Mouse (Mus musculus) heart, postnatal 25 days (tissue): ENCODE data around the gene Ddx27. TPM values are rescaled to one million over a fixed set of nuclear protein-coding genes. Genes with fewer than 3 reads are reported as not detected.

Experiments used
- DNase-seq: peaks from one replicate; pipeline ENCODE4 v3.0.0; 2022; ENCODE audit warnings: low spot score
- intact Hi-C: fragments of 180-260 bp; cut with DNase I; formaldehyde crosslinking; loops from one replicate; pipeline ENCODE4 v1.15.1; 2025
- total RNA-seq, 2 experiments: library from RNA; stranded (reverse); gene quantifications; 2 replicates each; pipeline ENCODE4 v1.2.3; 2021

Gene Ddx27
- total RNA-seq, 2 experiments from 2014 or later = 10.0 to 11.3 TPM

DNA sequence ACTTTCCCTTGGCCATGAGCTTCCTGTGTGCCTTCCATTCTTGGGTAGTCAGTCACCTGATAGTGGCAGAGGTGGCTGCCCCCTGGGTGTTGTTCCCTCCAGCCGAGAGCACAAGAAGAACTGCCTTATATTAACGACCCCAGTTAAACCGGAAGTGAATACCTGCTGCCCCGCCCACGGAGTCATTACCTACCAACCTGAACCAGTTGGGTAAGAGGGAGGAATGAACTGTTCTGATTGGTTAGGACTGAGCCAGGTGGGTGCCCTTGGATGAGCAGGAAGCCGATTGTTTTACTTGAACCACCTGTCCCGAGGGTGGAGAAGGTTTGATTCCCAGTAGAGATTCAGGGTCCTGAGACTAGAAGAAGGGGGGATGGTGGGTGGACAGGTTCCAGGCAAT is 63.5 kb downstream of the Ddx27 start:
- no peak for DNase-seq
- intact Hi-C loops = no loop called here

GRCm38 (mm10) chr2:167078931-167079495 is 64.0 kb downstream of the Ddx27 start:
- no peak for DNase-seq
- intact Hi-C loops = no loop called here

GRCm38 (mm10) chr2:167079535-167080257 is 64.7 kb downstream of the Ddx27 start:
- intact Hi-C loops = no loop called here
- peak; percentile 47 for DNase-seq

DNA sequence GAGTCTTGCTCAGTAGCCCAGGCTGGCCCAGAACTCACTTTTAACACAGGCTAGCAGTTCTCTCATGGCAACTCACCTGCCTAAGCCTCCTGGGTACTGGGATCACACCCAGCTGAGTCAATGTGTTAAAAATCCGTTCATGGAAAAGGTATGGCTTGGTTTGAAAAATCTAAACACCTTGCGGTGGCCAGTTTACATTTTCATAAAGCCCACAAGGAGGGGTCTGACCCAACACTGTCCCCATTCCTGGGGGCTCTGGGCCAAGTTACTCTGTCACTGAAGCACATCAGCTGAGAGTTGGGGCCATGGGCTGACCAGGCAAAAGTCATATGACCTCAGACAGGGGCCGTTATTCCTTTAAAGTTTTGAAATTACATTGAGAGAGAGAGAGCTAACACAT is 65.4 kb downstream of the Ddx27 start:
- no peak for DNase-seq
- intact Hi-C loops = no loop called here

DNA sequence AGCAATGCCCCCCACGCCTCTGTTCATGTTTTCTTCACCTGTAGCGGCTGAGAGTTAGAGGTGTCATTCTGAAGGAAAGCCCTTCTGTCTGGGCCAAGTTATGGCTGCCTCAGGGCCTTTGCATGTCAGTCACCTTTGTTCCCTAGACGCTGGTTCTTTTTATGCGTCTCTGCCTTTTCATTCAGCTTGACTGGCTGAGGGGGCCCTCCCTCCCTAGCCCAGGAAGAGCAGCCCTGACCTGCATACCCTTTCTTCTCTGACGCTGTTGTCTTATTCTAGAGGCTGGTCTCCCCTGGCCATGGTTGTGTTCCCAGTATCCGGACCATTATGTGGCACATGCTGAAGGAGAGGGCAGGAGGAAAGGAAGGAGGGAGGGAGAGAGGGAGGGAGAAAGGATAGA is 66.1 kb downstream of the Ddx27 start:
- no peak for DNase-seq
- intact Hi-C loops = no loop called here

DNA sequence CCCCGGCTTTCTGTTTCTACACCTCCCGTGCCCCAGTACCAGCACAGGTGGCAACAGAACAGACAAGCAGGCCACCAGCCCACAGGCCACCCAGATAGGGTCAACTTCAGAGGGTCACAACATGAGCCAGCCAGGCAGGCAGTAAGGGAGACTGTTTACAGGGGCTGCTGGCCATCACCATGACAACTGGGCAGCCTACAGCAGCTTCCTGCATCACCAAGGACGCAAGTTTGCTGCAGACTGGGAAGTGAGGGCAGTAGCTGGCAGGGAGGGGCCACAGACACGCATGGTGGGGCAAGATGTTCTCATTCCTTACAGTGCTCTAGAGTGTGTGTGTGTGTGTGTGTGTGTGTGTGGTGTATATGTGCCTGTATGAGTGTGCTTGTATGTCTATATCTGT is 66.6 kb downstream of the Ddx27 start:
- no peak for DNase-seq
- intact Hi-C loops = no loop called here

Other genes starting within 250 kb of the Ddx27 start
- gene Trp53rkb, start 222.7 kb upstream of the Ddx27 start, total RNA-seq = 1 to 10 TPM; 2.3 to 3.7 TPM
- gene Arfgef2, start 209.6 kb upstream of the Ddx27 start, total RNA-seq = 10 to 100 TPM; 42.6 to 43.8 TPM
- 10 to 100 TPM; 39.2 to 41.2 TPM for gene Cse1l, start 109.2 kb upstream of the Ddx27 start, total RNA-seq
- gene Stau1, start 18.9 kb upstream of the Ddx27 start, total RNA-seq = 10 to 100 TPM; 41.7 to 45.4 TPM
- gene Znfx1, start 47.8 kb downstream of the Ddx27 start, total RNA-seq = 10 to 100 TPM; 31.6 to 36.3 TPM
- 10 to 100 TPM; 40.9 to 47.9 TPM for gene Kcnb1, start 175.0 kb downstream of the Ddx27 start, total RNA-seq
- gene Ptgis, start 225.4 kb downstream of the Ddx27 start, total RNA-seq = 10 to 100 TPM; 18.8 to 24.6 TPM